Mouse (Mus musculus) neural tube, embryonic 10.5 days (tissue): ENCODE measurements around the gene Phip.

Source experiments
- DNase-seq: peaks from one replicate; pipeline ENCODE4 v3.0.0-alpha.2; 2017; ENCODE audit warnings: low spot score; ENCODE audit errors: extremely low spot score

The Phip gene

GRCm38 (mm10) chr9:82877078-82877477, 98.2 kb downstream of the Phip start:
- no peak for DNase-seq

- no peak for DNase-seq
Observed at GRCm38 (mm10) chr9:82867698-82868097, 107.6 kb downstream of the Phip start.

- no peak for DNase-seq
Observed at GRCm38 (mm10) chr9:82866121-82866520, 109.2 kb downstream of the Phip start.

GRCm38 (mm10) chr9:82861775-82862430, 113.4 kb downstream of the Phip start:
- no peak for DNase-seq

- DNase-seq, result no peak
Observed at GRCm38 (mm10) chr9:82861316-82861715, 114.0 kb downstream of the Phip start.

GRCm38 (mm10) chr9:82860805-82861204, 114.5 kb downstream of the Phip start:
- DNase-seq, result no peak

GRCm38 (mm10) chr9:82856241-82856640, 119.1 kb downstream of the Phip start:
- DNase-seq, result no peak

GRCm38 (mm10) chr9:82854973-82855614, 120.2 kb downstream of the Phip start:
- no peak for DNase-seq

- no peak for DNase-seq
Observed at GRCm38 (mm10) chr9:82854040-82854439, 121.3 kb downstream of the Phip start.

- DNase-seq, result no peak
Observed at GRCm38 (mm10) chr9:82842671-82843070, 132.6 kb downstream of the Phip start.

GRCm38 (mm10) chr9:82835921-82836320, 139.4 kb downstream of the Phip start:
- no peak for DNase-seq

- DNase-seq, result no peak
Observed at GRCm38 (mm10) chr9:82831891-82832290, 143.4 kb downstream of the Phip start.

- peak; percentile 95 for DNase-seq
Observed at GRCm38 (mm10) chr9:82829693-82830430, 145.5 kb downstream of the Phip start.

- DNase-seq, result no peak
Observed at GRCm38 (mm10) chr9:82829007-82829689, 146.2 kb downstream of the Phip start, which contains the start of gene Irak1bp1. Gene Irak1bp1, plus strand, starts transcription at chr9:82829540.

GRCm38 (mm10) chr9:82826426-82826825, 148.9 kb downstream of the Phip start:
- no peak for DNase-seq
